Mouse (Mus musculus): Measurements from ENCODE around the gene Necab2. TPM values are rescaled to one million over a fixed set of nuclear protein-coding genes. Genes with fewer than 3 reads are reported as not detected.

Gene Necab2
- polyA plus RNA-seq, 1 experiment = not detected

- Histone ChIP-seq H3K27me3 (ENCODE audit: control insufficient read depth) (no peaks in the 10 kb centered on the region), H3K9me3 (ENCODE audit: control insufficient read depth, low read length) (no peaks in the 10 kb centered on the region), H3K4me3 (replicated peaks) (no peak overlapping the region), H3K36me3 (ENCODE audit: control insufficient read depth) (no peaks in the 10 kb centered on the region), H3K4me1 (ENCODE audit: control insufficient read depth) (no peaks in the 10 kb centered on the region; the same call in 1 of the 2 replicates)
- TF ChIP-seq TAL1 (IDR thresholded peaks at IDR 0.05; ENCODE audit: low read length) (no peak), GATA1 (IDR thresholded peaks at IDR 0.05; ENCODE audit: low read length) (no peak)
These were observed 20.3 kb upstream of the Necab2 start for GRCm38 (mm10) chr8:119426069-119426735.

GRCm38 (mm10) chr8:119427634-119428349 lies 18.7 kb upstream of the Necab2 start:
- H3K27me3 ChIP-seq (ENCODE audit: control insufficient read depth) = no peaks in the 10 kb centered on the region
- H3K4me1 ChIP-seq (ENCODE audit: control insufficient read depth) = no peaks in the 10 kb centered on the region; the same call in 1 of the 2 replicates
- no peak for TF ChIP-seq GATA1 (IDR thresholded peaks at IDR 0.05; ENCODE audit: low read length)
- TF ChIP-seq TAL1 (IDR thresholded peaks at IDR 0.05; ENCODE audit: low read length) = no peak
- H3K9me3 ChIP-seq (ENCODE audit: control insufficient read depth, low read length) = no peaks in the 10 kb centered on the region
- H3K36me3 ChIP-seq (ENCODE audit: control insufficient read depth) = no peaks in the 10 kb centered on the region
- no peak overlapping the region for H3K4me3 ChIP-seq (replicated peaks)

- H3K27me3 ChIP-seq (ENCODE audit: control insufficient read depth) = no peaks in the 10 kb centered on the region
- H3K4me1 ChIP-seq (ENCODE audit: control insufficient read depth) = no peaks in the 10 kb centered on the region; the same call in 1 of the 2 replicates
- TF ChIP-seq TAL1 (IDR thresholded peaks at IDR 0.05; ENCODE audit: low read length) (no peak), GATA1 (IDR thresholded peaks at IDR 0.05; ENCODE audit: low read length) (no peak)
These were observed 18.2 kb upstream of the Necab2 start for GRCm38 (mm10) chr8:119428350-119428740.

DNA sequence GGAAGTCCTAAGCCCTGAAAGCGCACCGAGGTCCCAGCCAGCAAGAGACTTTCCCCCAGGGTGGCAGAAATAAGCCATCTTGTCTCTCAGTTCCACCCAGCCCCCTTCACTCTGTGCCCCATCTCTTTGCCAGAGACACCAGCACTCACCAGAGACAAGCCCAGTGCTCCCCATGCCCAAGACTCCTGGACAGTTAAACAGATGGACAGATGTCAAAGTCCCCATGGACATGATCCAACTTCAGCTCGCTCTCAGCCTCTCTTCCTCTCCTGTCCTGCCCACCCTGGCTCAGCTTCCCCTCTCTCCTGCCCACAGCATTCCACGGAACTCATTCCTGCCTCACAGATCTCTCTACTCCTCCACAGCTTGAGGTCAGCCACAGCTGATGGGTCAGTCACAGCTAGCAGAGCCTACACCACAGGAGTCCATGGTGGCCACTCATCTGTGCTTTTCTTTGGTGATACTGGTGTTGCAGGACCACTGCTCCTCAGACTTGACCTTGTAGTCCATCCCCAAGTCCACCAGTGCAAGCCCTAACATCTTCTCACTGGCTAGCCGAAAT lies 17.7 kb upstream of the Necab2 start:
- Histone ChIP-seq H3K27me3 (ENCODE audit: control insufficient read depth) (no peaks in the 10 kb centered on the region), H3K9me3 (ENCODE audit: control insufficient read depth, low read length) (no peaks in the 10 kb centered on the region), H3K36me3 (ENCODE audit: control insufficient read depth) (no peaks in the 10 kb centered on the region), H3K4me3 (replicated peaks) (no peak overlapping the region), H3K4me1 (ENCODE audit: control insufficient read depth) (no peaks in the 10 kb centered on the region; the same call in 1 of the 2 replicates)
- TF ChIP-seq TAL1 (IDR thresholded peaks at IDR 0.05; ENCODE audit: low read length) (no peak), GATA1 (IDR thresholded peaks at IDR 0.05; ENCODE audit: low read length) (no peak)

More at GRCm38 (mm10) chr8:119428350-119428740, 18.2 kb upstream of the Necab2 start:
- Histone ChIP-seq H3K4me3 (replicated peaks) (no peak overlapping the region), H3K9me3 (ENCODE audit: control insufficient read depth, low read length) (no peaks in the 10 kb centered on the region), H3K36me3 (ENCODE audit: control insufficient read depth) (no peaks in the 10 kb centered on the region)

DNA sequence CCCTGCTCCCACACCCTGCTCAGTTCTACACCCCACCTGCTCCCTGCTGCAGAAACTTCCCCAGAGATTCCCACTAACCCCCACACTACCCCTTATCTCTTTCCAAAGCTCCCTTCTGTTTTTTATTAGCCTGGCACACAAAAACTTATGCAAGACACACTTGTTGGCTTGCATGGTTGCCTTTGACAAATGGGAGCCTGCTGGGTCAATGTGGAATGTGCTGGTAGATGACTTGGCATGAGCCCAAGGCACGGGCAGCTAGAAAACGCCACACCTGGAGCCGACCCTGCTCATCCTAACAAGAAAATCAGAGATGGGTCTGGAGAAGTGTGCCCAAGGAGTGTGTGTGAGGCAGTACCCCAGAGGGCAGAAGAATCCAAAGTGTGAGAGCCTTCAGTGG lies 17.0 kb upstream of the Necab2 start:
- no peak overlapping the region for H3K4me3 ChIP-seq (replicated peaks)
- no peaks in the 10 kb centered on the region for H3K9me3 ChIP-seq (ENCODE audit: control insufficient read depth, low read length)
- H3K27me3 ChIP-seq (ENCODE audit: control insufficient read depth) = no peaks in the 10 kb centered on the region
- H3K36me3 ChIP-seq (ENCODE audit: control insufficient read depth) = no peaks in the 10 kb centered on the region
- TF ChIP-seq TAL1 (IDR thresholded peaks at IDR 0.05; ENCODE audit: low read length) (no peak), GATA1 (IDR thresholded peaks at IDR 0.05; ENCODE audit: low read length) (no peak)
- H3K4me1 ChIP-seq (ENCODE audit: control insufficient read depth) = no peaks in the 10 kb centered on the region; the same call in 1 of the 2 replicates

DNA sequence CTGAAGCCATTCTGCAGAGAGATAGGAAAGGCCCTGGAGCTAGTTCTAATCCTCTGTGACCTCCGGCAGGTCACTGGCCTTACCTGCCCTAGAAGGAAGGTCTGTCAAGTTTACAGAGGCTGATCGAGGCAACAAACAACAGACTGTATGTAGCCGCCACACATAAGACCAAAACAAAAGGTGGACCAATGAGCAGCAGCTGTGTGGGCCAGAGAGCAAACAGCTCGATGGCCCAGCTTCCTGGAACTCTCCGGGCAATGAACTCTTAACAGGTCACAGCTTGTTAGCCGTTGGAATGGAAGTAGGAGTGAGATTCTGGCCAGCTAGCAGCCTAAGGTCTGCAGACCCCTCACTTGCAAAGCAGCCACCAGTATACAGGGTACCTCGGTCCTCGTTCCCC lies 16.3 kb upstream of the Necab2 start:
- Histone ChIP-seq H3K36me3 (ENCODE audit: control insufficient read depth) (no peaks in the 10 kb centered on the region), H3K4me1 (ENCODE audit: control insufficient read depth) (no peaks in the 10 kb centered on the region; the same call in 1 of the 2 replicates), H3K27me3 (ENCODE audit: control insufficient read depth) (no peaks in the 10 kb centered on the region), H3K4me3 (replicated peaks) (no peak overlapping the region), H3K9me3 (ENCODE audit: control insufficient read depth, low read length) (no peaks in the 10 kb centered on the region)
- TF ChIP-seq GATA1 (IDR thresholded peaks at IDR 0.05; ENCODE audit: low read length) = no peak
- no peak for TF ChIP-seq TAL1 (IDR thresholded peaks at IDR 0.05; ENCODE audit: low read length)

DNA sequence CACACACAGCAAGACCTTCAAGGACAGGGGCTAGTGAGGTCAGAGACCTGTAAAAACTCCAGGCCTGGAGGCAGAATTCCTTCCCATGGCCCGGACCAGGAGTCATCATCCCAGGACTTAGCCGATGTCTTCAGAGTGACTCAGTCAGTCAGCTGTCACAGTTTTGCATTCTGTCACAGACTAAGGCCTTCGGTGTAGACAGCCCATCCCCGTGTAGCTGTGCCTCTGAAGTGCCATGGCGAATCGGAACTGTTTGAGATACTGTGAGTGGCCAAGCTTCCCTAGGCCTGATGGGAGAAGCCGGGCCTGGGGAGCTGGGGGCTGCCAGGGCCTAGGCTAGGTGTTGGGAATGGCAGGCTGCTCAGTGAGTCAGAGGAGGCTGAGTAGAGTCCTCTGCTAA lies 15.8 kb upstream of the Necab2 start:
- Histone ChIP-seq H3K4me1 (ENCODE audit: control insufficient read depth) (no peaks in the 10 kb centered on the region; the same call in 1 of the 2 replicates), H3K27me3 (ENCODE audit: control insufficient read depth) (no peaks in the 10 kb centered on the region), H3K9me3 (ENCODE audit: control insufficient read depth, low read length) (no peaks in the 10 kb centered on the region), H3K4me3 (replicated peaks) (no peak overlapping the region), H3K36me3 (ENCODE audit: control insufficient read depth) (no peaks in the 10 kb centered on the region)
- TF ChIP-seq TAL1 (IDR thresholded peaks at IDR 0.05; ENCODE audit: low read length) (no peak), GATA1 (IDR thresholded peaks at IDR 0.05; ENCODE audit: low read length) (no peak)

DNA sequence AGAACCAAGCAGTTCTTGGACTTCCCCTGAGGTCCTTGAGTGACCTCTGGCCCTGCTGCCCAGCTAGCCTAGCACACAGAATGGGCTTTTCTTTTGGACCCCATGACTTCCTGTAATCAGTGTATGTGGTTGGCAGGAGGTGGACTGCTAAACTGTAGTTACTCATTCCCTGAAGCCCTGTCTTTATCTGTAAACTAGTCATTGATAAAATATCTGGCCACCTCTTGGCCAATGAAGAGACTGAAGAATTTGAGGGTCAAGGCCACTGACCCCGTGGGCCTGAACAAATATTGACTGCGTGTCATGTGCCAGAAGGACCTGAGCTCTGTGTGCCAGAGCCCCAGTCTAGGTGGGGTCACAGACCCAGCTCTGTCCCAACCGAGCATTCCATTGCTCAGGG lies 14.1 kb upstream of the Necab2 start:
- Histone ChIP-seq H3K36me3 (ENCODE audit: control insufficient read depth) (no peaks in the 10 kb centered on the region), H3K4me3 (replicated peaks) (no peak overlapping the region), H3K27me3 (ENCODE audit: control insufficient read depth) (no peaks in the 10 kb centered on the region), H3K4me1 (ENCODE audit: control insufficient read depth) (peaks cover 9% of the 10 kb centered on the region), H3K9me3 (ENCODE audit: control insufficient read depth, low read length) (no peaks in the 10 kb centered on the region)
- TF ChIP-seq TAL1 (IDR thresholded peaks at IDR 0.05; ENCODE audit: low read length) (no peak), GATA1 (IDR thresholded peaks at IDR 0.05; ENCODE audit: low read length) (no peak)

DNA sequence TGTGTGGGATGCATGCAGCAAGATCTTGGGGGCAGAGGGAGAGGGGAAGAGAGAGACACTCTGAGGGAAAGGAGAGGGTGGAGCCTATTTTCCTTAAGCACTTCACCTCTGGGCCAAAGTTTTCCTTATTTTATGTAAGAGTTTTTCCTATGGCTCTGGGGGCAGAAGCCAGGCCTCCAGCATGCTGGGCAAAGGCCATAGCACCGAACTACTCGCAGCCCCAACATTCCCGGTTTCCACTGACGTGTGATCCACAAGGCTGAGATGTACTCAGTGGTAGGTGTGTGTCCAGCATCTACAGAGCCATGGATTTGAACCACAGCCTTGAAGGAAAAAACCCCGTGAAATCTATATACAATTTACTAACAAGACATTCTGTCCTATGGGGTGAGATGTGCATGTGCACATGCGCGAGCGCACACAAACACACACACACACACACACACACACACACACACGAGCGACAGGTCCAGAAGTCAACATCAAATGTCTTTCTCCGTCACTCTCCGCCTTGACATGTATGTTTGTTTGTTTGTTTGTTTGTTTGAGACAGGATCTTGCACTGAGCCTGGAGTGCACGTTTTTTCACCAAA lies 12.8 kb upstream of the Necab2 start, which contains the start of gene Osgin1:
TSS of gene Osgin1 (plus strand) at position 543 of the 593 bp plus-strand sequence.
- Histone ChIP-seq H3K4me1 (ENCODE audit: control insufficient read depth) (peaks cover 9% of the 10 kb centered on the region), H3K4me3 (replicated peaks) (no peak within 1 kb of the TSS), H3K36me3 (ENCODE audit: control insufficient read depth) (no peaks in the 10 kb centered on the region), H3K27me3 (ENCODE audit: control insufficient read depth) (no peaks in the 10 kb centered on the region), H3K9me3 (ENCODE audit: control insufficient read depth, low read length) (no peaks in the 10 kb centered on the region)
- no peak for TF ChIP-seq TAL1 (IDR thresholded peaks at IDR 0.05; ENCODE audit: low read length)
- no peak for TF ChIP-seq GATA1 (IDR thresholded peaks at IDR 0.05; ENCODE audit: low read length)
